12 mouse cellular contexts compared by ENCODE assay signal in the genomic region with DNA sequence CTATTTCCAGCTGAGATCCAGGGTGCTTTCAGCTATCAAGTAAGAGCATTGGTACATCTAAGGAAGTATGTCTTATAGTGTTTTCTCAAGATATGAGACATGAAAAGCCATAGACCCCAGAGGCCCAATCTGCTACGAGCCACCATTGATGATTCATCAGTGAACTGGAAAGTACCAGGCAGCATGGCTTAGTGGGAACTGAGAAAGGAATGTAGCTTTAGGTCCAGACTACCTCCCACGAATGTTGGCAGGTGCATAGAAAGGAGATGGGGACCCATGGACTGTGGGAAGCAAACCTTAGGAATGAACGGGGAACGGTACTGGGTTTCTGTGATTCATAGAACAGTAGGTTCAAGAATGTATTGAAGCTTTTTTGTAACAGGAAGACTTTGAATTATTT.
"Had no signal": no experiment of that assay in that cellular context is flagged by ENCODE, and none has a peak within 500 bp of the region (broad histone marks: within the 10 kb centered on the region; RNA-seq: fewer than 3 reads in every experiment).

No protein-coding gene starts in this region.

- H3K36me3 ChIP-seq: limb, embryonic 15.5 days; liver, embryonic 12.5 days; midbrain, embryonic 10.5 days; midbrain, embryonic 15.5 days had no signal

- H3K9ac ChIP-seq: limb, embryonic 15.5 days; liver, embryonic 12.5 days; lung, embryonic 14.5 days; midbrain, embryonic 15.5 days had no signal

- DNase-seq: kidney, postnatal 10 days; kidney, postnatal 4 days; lung, embryonic 14.5 days; lung, postnatal 10 days; lung, postnatal 4 days; right cerebral cortex, postnatal 14 days; thymus, postnatal 36 days had no signal

- H3K27me3 ChIP-seq: limb, embryonic 15.5 days; liver, embryonic 12.5 days; midbrain, embryonic 15.5 days had no signal

- H3K4me3 ChIP-seq: left cerebral cortex, adult 2 months; limb, embryonic 15.5 days; liver, embryonic 12.5 days; midbrain, embryonic 10.5 days; midbrain, embryonic 15.5 days had no signal

- H3K27ac ChIP-seq: left cerebral cortex, adult 2 months; limb, embryonic 15.5 days; liver, embryonic 12.5 days; midbrain, embryonic 10.5 days; midbrain, embryonic 15.5 days had no signal

- H3K9me3 ChIP-seq: limb, embryonic 15.5 days; liver, embryonic 12.5 days; midbrain, embryonic 10.5 days; midbrain, embryonic 15.5 days had no signal

- H3K4me2 ChIP-seq: limb, embryonic 15.5 days; liver, embryonic 12.5 days; lung, embryonic 14.5 days; midbrain, embryonic 15.5 days had no signal

- ATAC-seq: liver, embryonic 12.5 days; midbrain, embryonic 15.5 days had no signal
